Mouse (Mus musculus) adrenal gland, adult 8-10 months (tissue): ENCODE results near the gene Ifngr1. TPM values are rescaled to one million over a fixed set of nuclear protein-coding genes. Genes with fewer than 3 reads are reported as not detected.

ENCODE experiments used
- DNase-seq: peaks from one replicate; pipeline ENCODE4 v3.0.0; 2022
- total RNA-seq, 4 experiments: library from RNA; stranded (reverse); gene quantifications; 2 replicates each; pipeline ENCODE4 v1.2.4; 2022

Ifngr1 gene
- total RNA-seq = 10 to 100 TPM; 43.5 to 57.9 (median 51.5) TPM

GRCm38 (mm10) chr10:19591641-19592441 is at the start of gene Ifngr1:
Gene Ifngr1 (plus strand): TSS chr10:19591949.
- DNase-seq = peak; percentile 100

GRCm38 (mm10) chr10:19546825-19547224 is 44.9 kb upstream of the Ifngr1 start:
- no peak for DNase-seq

- DNase-seq = no peak
These were observed 43.7 kb upstream of the Ifngr1 start for GRCm38 (mm10) chr10:19548016-19548415.

GRCm38 (mm10) chr10:19548491-19548890 is 43.3 kb upstream of the Ifngr1 start:
- DNase-seq = no peak

GRCm38 (mm10) chr10:19551585-19551984 is 40.2 kb upstream of the Ifngr1 start:
- DNase-seq = no peak

DNA sequence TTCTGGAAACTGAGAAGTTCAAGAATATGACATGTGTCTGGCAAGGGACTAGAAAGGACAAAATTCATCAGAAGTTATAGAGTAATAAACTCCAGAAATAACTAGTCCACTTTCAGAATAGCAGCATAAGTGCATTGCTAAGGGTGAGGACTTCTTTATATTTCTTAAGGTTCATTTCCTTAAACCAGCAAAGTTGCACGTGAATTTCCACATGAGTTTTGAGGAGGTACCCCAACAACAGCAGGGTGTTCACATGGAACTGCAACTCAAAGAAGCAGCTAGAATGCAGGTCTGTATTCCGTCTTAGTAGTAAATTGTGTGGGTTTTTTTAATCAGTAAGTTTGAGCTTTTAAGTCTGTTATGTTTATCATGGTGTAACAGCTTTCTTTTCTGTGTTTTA is 37.9 kb upstream of the Ifngr1 start:
- DNase-seq = no peak

DNA sequence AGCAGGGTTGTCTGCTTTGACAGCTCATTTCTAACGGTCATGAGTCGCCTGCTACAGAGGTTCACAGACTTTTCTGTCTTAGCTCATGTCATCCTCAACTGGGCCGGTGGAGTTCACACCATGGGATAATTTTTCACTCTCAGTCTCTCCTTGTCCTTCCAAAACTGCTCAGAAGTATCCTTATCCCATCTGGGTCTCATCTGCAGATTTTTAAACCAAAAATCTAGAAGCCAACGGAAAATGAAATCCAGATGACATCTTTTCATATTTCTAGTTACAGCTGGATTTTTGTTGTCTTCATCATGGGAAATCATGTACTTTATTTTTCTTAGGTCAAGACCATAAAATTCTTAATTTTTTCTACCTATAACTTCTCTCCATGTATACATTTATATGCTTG is 34.1 kb upstream of the Ifngr1 start:
- no peak for DNase-seq

- DNase-seq = no peak
These were observed 32.1 kb upstream of the Ifngr1 start for GRCm38 (mm10) chr10:19559565-19560165.

GRCm38 (mm10) chr10:19562598-19562997 is 29.2 kb upstream of the Ifngr1 start:
- DNase-seq = no peak

DNA sequence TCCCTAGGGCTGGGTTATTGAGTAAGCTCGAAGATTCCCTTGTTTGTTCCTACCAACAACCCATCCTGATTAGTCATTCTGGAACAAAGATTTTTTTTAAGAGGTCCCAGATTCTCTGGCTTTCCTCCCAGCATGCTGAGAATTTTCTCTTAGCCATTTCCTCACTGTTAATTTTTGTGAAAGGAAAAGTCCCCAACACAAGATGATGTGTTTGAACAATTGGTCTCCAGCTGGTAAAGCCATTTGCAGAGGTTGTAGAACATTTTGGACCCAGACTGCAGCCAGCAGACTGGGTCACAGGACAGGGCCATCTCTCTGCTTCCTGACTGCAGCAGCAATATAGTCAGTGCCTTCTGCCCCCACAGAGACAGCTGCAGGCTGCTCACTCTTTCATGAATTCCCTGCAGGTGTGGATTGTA is 28.3 kb upstream of the Ifngr1 start:
- DNase-seq = no peak

GRCm38 (mm10) chr10:19567481-19567880 is 24.3 kb upstream of the Ifngr1 start:
- DNase-seq = no peak

- DNase-seq = no peak
These were observed 21.5 kb upstream of the Ifngr1 start for GRCm38 (mm10) chr10:19570288-19570687.

GRCm38 (mm10) chr10:19570716-19571115 is 21.0 kb upstream of the Ifngr1 start:
- DNase-seq = no peak

GRCm38 (mm10) chr10:19577571-19577970 is 14.2 kb upstream of the Ifngr1 start:
- no peak for DNase-seq

GRCm38 (mm10) chr10:19578001-19578400 is 13.7 kb upstream of the Ifngr1 start:
- no peak for DNase-seq

DNA sequence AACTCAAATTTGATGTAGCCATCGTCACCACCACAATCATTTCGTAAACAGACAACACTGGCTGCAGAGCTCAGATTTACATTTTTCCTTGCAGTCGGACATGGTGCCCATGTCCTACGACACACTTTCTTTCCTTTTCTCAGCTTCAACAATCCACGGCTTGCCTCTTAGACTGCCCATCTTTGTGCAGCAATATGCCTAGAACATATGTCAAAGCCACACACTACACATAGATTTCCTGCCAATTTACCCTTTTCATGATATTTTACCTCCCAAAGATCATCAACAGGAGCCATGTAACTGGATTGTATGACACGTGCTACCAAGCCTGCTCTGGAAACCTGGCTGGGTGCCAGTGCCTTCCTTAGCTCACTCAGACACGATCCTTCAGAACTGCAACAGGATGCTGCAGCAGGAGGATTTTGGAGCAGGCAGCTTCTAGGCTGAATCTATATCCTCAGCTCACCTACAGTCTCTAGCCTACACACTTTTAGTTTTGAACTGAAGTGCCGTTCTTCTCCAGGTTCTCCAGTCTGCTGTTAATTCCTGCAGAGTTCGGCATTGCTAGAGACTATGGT is 13.3 kb upstream of the Ifngr1 start:
- no peak for DNase-seq

GRCm38 (mm10) chr10:19580660-19581059 is 11.1 kb upstream of the Ifngr1 start:
- no peak for DNase-seq

DNA sequence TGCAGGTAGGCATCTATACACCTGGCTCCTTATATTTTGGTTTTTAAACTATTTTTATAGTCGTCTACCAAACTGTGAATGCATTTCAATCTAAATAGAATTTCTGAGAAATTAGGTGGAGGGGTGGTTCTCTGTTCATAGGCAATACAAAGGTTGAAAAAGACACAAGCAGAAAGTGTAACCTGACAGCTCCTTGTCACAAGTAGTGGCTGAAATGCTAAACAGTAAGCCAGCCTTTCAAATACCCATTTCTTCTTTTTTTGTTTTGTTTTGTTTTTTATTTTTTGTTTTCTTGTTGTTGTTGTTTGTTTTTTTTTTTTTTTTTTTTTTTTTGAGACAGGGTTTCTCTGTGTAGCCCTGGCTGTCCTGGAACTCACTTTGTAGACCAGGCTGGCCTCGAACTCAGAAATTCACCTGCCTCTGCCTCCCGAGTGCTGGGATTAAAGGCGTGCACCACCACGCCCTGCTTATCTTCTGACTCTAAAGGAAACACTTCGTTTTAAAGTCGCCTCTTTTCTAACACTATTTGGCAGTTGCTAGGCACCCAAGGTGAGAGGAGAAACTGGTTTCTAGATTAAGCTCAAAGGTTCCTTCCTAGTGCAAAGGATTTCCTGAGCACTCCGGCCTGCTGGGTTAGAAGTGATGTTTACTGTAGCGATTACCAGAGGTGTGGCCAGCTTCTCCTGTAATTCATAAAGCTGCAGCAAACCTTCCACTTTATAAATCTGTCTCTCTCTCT is 9.7 kb upstream of the Ifngr1 start:
- DNase-seq = no peak

GRCm38 (mm10) chr10:19582806-19583430 is 8.8 kb upstream of the Ifngr1 start:
- DNase-seq = no peak

DNA sequence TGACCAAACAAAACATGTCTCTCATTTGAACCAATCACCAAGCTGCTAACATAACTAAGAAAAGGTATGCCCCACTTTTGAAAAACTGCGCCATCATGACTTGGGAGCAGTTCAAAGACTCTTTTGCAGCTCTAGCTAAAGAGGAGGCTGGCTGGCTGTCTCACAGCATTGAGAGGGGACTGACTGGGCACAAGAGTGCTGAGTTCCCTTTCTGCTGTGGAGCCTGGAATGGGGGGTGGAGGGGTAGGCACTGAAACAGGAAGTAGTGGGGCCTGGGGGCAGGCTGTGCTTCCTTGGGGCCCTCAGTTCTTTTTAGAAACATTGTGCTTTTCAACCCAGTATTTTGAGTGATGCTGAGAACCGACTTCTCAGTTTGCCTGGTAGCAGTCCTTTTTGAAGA is 7.7 kb upstream of the Ifngr1 start:
- DNase-seq = no peak

DNA sequence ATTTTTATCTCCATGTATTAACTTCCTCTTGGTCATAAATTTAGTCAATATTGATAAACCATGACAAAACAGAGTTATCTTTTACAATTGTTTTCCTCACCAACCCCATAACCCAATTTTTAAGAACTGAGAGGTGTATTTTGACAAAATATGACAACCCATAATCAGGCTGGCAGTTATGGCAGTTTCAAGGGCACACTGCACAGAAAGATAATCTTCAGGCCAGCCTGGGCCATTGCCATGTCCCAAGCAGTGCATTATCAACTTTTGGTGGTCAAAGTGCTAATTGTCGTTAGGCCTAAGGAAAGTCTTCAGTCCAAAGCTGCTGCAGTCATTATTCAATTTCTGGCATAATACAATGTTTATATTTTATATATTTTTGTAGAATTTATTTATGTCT is 6.9 kb upstream of the Ifngr1 start:
- no peak for DNase-seq

DNA sequence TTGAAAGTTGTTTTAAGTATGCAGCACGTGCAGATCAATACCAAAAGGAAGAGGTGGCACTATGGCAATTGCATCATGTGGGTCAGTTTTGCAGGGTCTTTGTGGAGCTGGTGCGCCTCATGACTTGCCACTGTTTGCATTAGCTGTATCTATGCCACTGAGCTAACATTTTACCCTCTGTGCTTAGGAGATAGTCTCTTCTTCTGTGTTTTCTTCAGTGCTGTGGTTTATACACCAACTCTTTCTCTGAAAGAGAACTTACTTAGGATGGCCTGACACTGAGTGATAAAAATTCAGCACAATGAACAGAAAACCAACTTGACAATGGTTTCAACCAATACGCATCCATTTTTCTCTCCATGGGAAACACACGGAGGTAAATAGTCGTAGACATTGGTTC is 5.9 kb upstream of the Ifngr1 start:
- DNase-seq = no peak

GRCm38 (mm10) chr10:19587281-19587680 is 4.5 kb upstream of the Ifngr1 start:
- DNase-seq = no peak
